8 mouse cellular contexts compared by ENCODE assay signal in the genomic region with DNA sequence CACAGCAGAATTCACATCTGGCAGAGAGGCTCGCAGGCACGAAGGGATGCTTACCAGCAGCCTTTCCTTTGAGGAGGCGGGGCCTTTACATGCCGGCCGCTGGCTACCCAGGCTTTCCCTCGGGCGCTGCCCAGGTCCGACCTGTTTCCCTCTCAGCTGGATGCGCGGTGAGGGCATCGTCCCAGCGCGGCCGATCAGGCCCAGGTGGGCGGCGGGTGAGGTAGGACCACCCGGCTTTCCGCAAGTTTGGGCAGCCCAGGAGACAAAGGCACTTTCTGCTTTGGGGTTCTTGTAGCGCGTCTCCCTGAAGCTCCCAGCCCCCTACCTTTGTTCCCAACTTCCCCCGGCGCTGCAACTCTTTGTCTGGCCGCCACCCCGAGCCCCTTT. TPM values are rescaled to one million over a fixed set of nuclear protein-coding genes. Genes with fewer than 3 reads are reported as not detected.
DNase-seq lines count a peak whose midpoint lies in the region; ATAC-seq and TF ChIP-seq lines count a peak whose summit lies in the region.

Gene Mboat2 (plus strand): TSS at position 114 of the 387 bp plus-strand sequence.

- H3K27ac ChIP-seq in heart, embryonic 15.5 days, result peak within 1 kb of the TSS; percentile 92
- H3K27ac ChIP-seq in liver, embryonic 14.5 days, result no peak within 1 kb of the TSS

- H3K27me3 ChIP-seq in heart, embryonic 15.5 days, result no peaks in the 10 kb centered on the region
- peaks cover 12% of the 10 kb centered on the region for H3K27me3 ChIP-seq in liver, embryonic 14.5 days (ENCODE audit: control insufficient read depth, insufficient read depth, low read length)

- peak within 1 kb of the TSS; percentile 82 for H3K4me3 ChIP-seq in heart, embryonic 15.5 days
- peak within 1 kb of the TSS; percentile 61 to 65 for H3K4me3 ChIP-seq in liver, embryonic 14.5 days (ENCODE audit: insufficient read depth in 1 of 2, low read depth in 2 of 2, low read length in 2 of 2)

- peak; percentile 25 to 50 for DNase-seq in layer of hippocampus, adult 18-20 months (ENCODE audit: low spot score in 2 of 2)
- DNase-seq in layer of hippocampus, adult 11-12 months (ENCODE audit: low spot score), result no peak
- peak; percentile 81 for DNase-seq in embryo, embryonic 10.5 days (ENCODE audit: low spot score)
- peak; percentile 78 for DNase-seq in kidney, postnatal 10 days
- no peak for DNase-seq in liver, embryonic 14.5 days (ENCODE audit: low read depth in 3 of 3, low spot score in 3 of 3)
- DNase-seq in natural killer cell, adult 2 months (ENCODE audit: low spot score in 2 of 2), result peak; percentile 4 to 6
- peak; percentile 35 for DNase-seq in urinary bladder, postnatal 25 days (ENCODE audit: low spot score)

- peak; percentile 25 for ATAC-seq in heart, embryonic 15.5 days (replicated peaks; ENCODE audit: insufficient number of reproducible peaks, insufficient read depth, low FRiP score, low read depth)
- peak; percentile 27; the same call in 1 of the 2 replicates for ATAC-seq in liver, embryonic 14.5 days (ENCODE audit: insufficient read depth)

- H3K4me2 ChIP-seq in heart, embryonic 15.5 days, result peak within 1 kb of the TSS; percentile 85
- H3K4me2 ChIP-seq in liver, embryonic 14.5 days (ENCODE audit: low read depth), result peak within 1 kb of the TSS; percentile 86

- peaks cover 29% of the 10 kb centered on the region for H3K4me1 ChIP-seq in heart, embryonic 15.5 days (replicated peaks)
- peaks cover 3 to 6% of the 10 kb centered on the region in 2 experiments; a peak in 3 of 4 replicates for H3K4me1 ChIP-seq in liver, embryonic 14.5 days (replicated peaks; ENCODE audit: control insufficient read depth in 2 of 2, insufficient read depth in 2 of 2, low read length in 1 of 2)

- no peaks in the 10 kb centered on the region for H3K9me3 ChIP-seq in heart, embryonic 15.5 days (replicated peaks)
- no peaks in the 10 kb centered on the region for H3K9me3 ChIP-seq in liver, embryonic 14.5 days (ENCODE audit: control insufficient read depth, low read length)

- no peak for TF ChIP-seq EP300 in liver, embryonic 14.5 days (IDR thresholded peaks at IDR 0.05; ENCODE audit: low read depth)

- H3K9ac ChIP-seq in heart, embryonic 15.5 days, result peak within 1 kb of the TSS; percentile 86
- H3K9ac ChIP-seq in liver, embryonic 14.5 days (replicated peaks), result peak within 1 kb of the TSS; percentile 69

- H3K36me3 ChIP-seq in heart, embryonic 15.5 days, result no peaks in the 10 kb centered on the region
- no peaks in the 10 kb centered on the region for H3K36me3 ChIP-seq in liver, embryonic 14.5 days (replicated peaks; ENCODE audit: control insufficient read depth, insufficient read depth, low read depth)

- WGBS in heart, embryonic 15.5 days, result 2% methylated on average over 24 of the region's 24 CpGs
- WGBS in liver, embryonic 14.5 days (ENCODE audit: insufficient replicate concordance), result 2% methylated on average over 24 of the region's 24 CpGs

- no peak for TF ChIP-seq CTCF in liver, embryonic 14.5 days (IDR thresholded peaks at IDR 0.05; ENCODE audit: low read depth)

RNA-seq across cellular contexts. Expression of gene Mboat2, which starts in this region (rescaled TPM):
- 10 to 100 TPM; 83.9 to 88.1 TPM for total RNA-seq in layer of hippocampus, adult 18-20 months (2021)
- polyA plus RNA-seq in heart, embryonic 15.5 days (2015; fragmentation: Nextera tagmentation; extraction: Ambion mirVana), result 26.0 and 29.0 TPM in 2 replicates
- 0.95 and 1.3 TPM in 2 replicates for polyA plus RNA-seq in liver, embryonic 14.5 days (2012; rRNA removed)
- polyA plus RNA-seq in liver, embryonic 14.5 days (2014; fragmentation: Nextera tagmentation; extraction: Ambion mirVana), result 3.6 and 4.0 TPM in 2 replicates

Comparison
In these comparisons a context has a peak if more than half of its experiments do, and no peak if none do; other contexts are left out.
1. DNase-seq: peak in layer of hippocampus, adult 18-20 months (2 of 2), embryo, embryonic 10.5 days (single experiment), kidney, postnatal 10 days (single experiment), natural killer cell, adult 2 months (2 of 2) and urinary bladder, postnatal 25 days (single experiment); none in layer of hippocampus, adult 11-12 months (single experiment) and liver, embryonic 14.5 days (0 of 3).